Mouse (Mus musculus) forebrain, embryonic 14.5 days (tissue): ENCODE data around the gene Gm21560. TPM values are rescaled to one million over a fixed set of nuclear protein-coding genes. Genes with fewer than 3 reads are reported as not detected.
"Not testable (repeated sequence)": the region's sequence is repeated elsewhere in the genome, so short reads cannot be mapped to it uniquely, and the experiment has no call there.

Experiments used
- ATAC-seq: fragments of 200-750 bp; cut with Nextera tagmentation; 2 replicates; pipeline ENCODE4 v1.8.0; 2017; ENCODE audit warnings: mild to moderate bottlenecking, moderate library complexity
- DNase-seq: peaks from one replicate; pipeline ENCODE4 v3.0.0-alpha.2; 2015; ENCODE audit warnings: low spot score
- H3K27ac ChIP-seq: fragments of 300-500 bp; sonication (generic); 2 replicates; pipeline ENCODE4 v1.5.1; 2014; ENCODE audit warnings: low read depth, mild to moderate bottlenecking, control low read depth, low read length, moderate library complexity
- H3K27me3 ChIP-seq: fragments of 300-500 bp; sonication (generic); replicated peaks from 2 replicates; pipeline ENCODE4 v1.6.1; 2014; ENCODE audit warnings: low read length, control low read depth, mixed read lengths; ENCODE audit not compliant: control insufficient read depth, insufficient read depth
- H3K36me3 ChIP-seq: fragments of 300-500 bp; sonication (generic); 2 replicates; pipeline ENCODE4 v1.6.1; 2014; ENCODE audit warnings: low read length, control low read depth; ENCODE audit not compliant: control insufficient read depth, insufficient read depth
- H3K4me1 ChIP-seq: fragments of 300-500 bp; sonication (generic); 2 replicates; pipeline ENCODE4 v1.6.1; 2014; ENCODE audit warnings: antibody characterized with exemption, low read length, control low read depth; ENCODE audit not compliant: control insufficient read depth, insufficient read depth
- H3K4me2 ChIP-seq: fragments of 300-500 bp; sonication (generic); 2 replicates; pipeline ENCODE4 v1.6.1; 2014; ENCODE audit warnings: mild to moderate bottlenecking, control low read depth, low read length
- H3K4me3 ChIP-seq: fragments of 300-500 bp; sonication (generic); 2 replicates; pipeline ENCODE4 v1.5.1; 2014; ENCODE audit warnings: low read depth, low read length, control low read depth
- H3K9ac ChIP-seq: fragments of 300-500 bp; sonication (generic); 2 replicates; pipeline ENCODE4 v1.6.1; 2014; ENCODE audit warnings: mild to moderate bottlenecking, low read length, control low read depth, moderate library complexity
- H3K9me3 ChIP-seq: fragments of 300-500 bp; sonication (generic); replicated peaks from 2 replicates; pipeline ENCODE4 v1.6.1; 2016; ENCODE audit warnings: low read length, control low read depth, mixed read lengths; ENCODE audit not compliant: control insufficient read depth
- WGBS: fragments of 180-500 bp; shearing (Covaris S2); extraction: QIAGEN DNeasy Blood & Tissue Kit; methylation state at CpG from one replicate; pipeline ENCODE4 v1.1.7; 2014; 5-methylcytosine and 5-hydroxymethylcytosine counted together
- polyA plus RNA-seq: library from polyadenylated mRNA; unstranded; fragments of >200 nt; fragmentation: Nextera tagmentation; extraction: Ambion mirVana; gene quantifications from 2 replicates; pipeline ENCODE4 v1.2.1, GENCODE M21; 2014

Gm21560 gene
- polyA plus RNA-seq: not detected in 2 replicates

DNA sequence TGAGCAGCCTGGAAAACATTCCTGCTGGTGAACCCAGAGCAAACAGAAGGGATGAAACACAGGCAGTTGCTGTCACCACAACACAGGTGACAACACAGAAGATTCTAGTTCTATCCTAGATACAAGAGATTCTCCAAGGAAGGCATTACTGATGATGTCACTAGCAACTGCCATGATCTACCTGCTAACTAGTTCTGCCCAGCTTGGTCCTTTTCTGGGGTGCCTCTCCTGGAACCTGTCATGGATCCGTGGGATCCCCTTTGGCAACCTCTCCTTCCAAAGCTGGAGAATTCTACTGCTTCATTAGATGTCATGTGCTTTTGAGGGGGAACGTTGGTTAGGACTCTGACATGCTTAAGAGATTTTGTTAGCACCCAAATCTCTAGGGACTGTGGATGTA, at the start of gene Gm21560:
TSS of gene Gm21560 (minus strand) at position 101 of the 400 bp plus-strand sequence.
- H3K27me3 ChIP-seq, H3K9me3 ChIP-seq, H3K27ac ChIP-seq, H3K4me2 ChIP-seq, H3K4me1 ChIP-seq, ATAC-seq, H3K4me3 ChIP-seq, H3K9ac ChIP-seq, DNase-seq, H3K36me3 ChIP-seq: not testable (repeated sequence)
- 81% methylated on average over 1 of the region's 2 CpGs for WGBS

DNA sequence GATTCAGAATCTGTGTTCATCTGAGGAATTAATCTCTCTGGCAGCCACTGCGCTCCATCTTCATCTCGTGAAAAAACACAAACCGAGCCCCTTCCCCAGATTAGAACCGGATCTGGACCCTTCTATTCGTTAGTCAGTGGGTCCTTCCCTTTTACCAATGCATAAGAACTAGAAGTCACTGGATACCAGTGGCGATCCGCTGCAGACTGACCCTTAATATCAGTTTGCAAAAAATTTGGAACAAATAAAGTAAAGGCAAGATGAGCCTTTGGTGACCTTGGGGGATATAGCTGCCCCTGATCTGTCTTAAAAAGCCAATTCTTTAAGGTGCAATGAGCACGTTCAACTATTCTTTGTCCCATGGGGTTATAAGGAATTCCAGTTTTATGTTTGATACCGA, 55.6 kb downstream of the Gm21560 start:
- 97% methylated on average over 3 of the region's 9 CpGs for WGBS
- not testable (repeated sequence) for H3K27ac ChIP-seq, H3K4me1 ChIP-seq, H3K4me3 ChIP-seq, ATAC-seq, H3K36me3 ChIP-seq, H3K27me3 ChIP-seq, DNase-seq, H3K9ac ChIP-seq, H3K9me3 ChIP-seq, H3K4me2 ChIP-seq

DNA sequence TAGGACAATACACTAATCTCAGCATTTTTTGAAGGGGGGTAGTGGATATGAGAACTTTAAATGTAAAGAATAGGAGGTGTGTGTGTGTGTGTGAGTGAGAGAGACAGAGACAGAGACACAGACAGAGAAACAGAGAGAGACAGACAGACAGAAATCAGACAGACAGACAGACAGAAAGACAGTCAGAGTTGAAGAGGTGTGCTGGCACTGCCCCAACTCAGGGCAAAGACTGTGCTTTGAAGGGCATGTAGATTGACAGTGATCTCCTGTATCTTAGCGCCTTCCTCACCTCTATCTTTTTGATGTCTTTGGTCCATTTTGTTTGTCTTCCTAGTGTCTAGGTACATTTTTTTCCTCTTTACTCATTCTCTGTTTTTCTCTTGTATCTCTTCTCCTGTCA, 58.0 kb downstream of the Gm21560 start:
- not testable (repeated sequence) for H3K9me3 ChIP-seq, H3K27ac ChIP-seq, H3K27me3 ChIP-seq, DNase-seq, ATAC-seq, H3K4me3 ChIP-seq, H3K36me3 ChIP-seq, H3K4me2 ChIP-seq, H3K4me1 ChIP-seq, H3K9ac ChIP-seq
- WGBS: no CpG with 5 or more reads among the region's 1 CpGs

Other genes with a start within 250 kb of the Gm21560 start
- not detected in 2 replicates for gene Gm3453, start 240.2 kb downstream of the Gm21560 start, polyA plus RNA-seq
- gene Gm6337, start 161.0 kb downstream of the Gm21560 start, polyA plus RNA-seq: not detected in 2 replicates
- gene Gm8206, start 125.3 kb downstream of the Gm21560 start, polyA plus RNA-seq: 2.7 and 4.0 TPM in 2 replicates
- 2.6 and 3.2 TPM in 2 replicates for gene Gm3468, start 110.6 kb downstream of the Gm21560 start, polyA plus RNA-seq
- not detected in 2 replicates for gene Gm3476, start 93.5 kb downstream of the Gm21560 start, polyA plus RNA-seq
- gene Gm3411, start 68.0 kb upstream of the Gm21560 start, polyA plus RNA-seq: 4.6 and 6.8 TPM in 2 replicates
- not detected in 2 replicates for gene Gm21103, start 85.6 kb upstream of the Gm21560 start, polyA plus RNA-seq
- gene Gm3618, start 124.4 kb upstream of the Gm21560 start, polyA plus RNA-seq: not detected in 2 replicates
- gene Gm16440, start 171.0 kb upstream of the Gm21560 start, polyA plus RNA-seq: not detected in 2 replicates
- gene Gm3591, start 193.2 kb upstream of the Gm21560 start, polyA plus RNA-seq: 3.4 and 5.7 TPM in 2 replicates
- not detected in 2 replicates for gene Gm3594, start 225.3 kb upstream of the Gm21560 start, polyA plus RNA-seq